Mouse (Mus musculus): ENCODE results near the gene Syne1. TPM values are rescaled to one million over a fixed set of nuclear protein-coding genes. Genes with fewer than 3 reads are reported as not detected.
A peak's percentile ranks its signal among the peaks of the same experiment; 100 is the strongest.

Gene Syne1
- polyA plus RNA-seq, 1 experiment from 2014 or later: 6.0 TPM

DNA sequence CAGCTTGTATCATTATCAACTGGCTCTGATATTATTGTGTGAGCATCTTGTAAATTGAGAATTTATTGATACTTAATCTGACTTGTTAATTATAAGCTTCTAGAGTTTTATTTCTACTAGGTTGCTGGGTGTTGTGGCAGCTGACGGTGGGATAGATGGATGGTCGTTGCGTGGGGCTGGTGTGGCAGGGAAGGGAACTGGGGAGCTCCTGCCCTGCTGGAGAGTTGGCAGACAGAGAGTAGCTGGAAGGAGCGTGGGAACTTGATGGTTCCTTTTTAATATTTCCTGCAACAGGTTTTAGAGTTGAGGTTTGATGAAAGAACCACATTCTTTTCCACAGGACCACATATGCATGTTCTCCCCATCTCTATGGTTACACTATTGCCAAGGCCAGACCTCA lies 311.6 kb downstream of the Syne1 start:
- ATAC-seq (ENCODE audit: low read depth): no peak
- Histone ChIP-seq H3K4me2 (ENCODE audit: low read depth, low read length) (no peak overlapping the region), H3K9me3 (replicated peaks; ENCODE audit: control insufficient read depth, low read length) (no peaks in the 10 kb centered on the region), H3K36me3 (ENCODE audit: control insufficient read depth, insufficient read depth) (no peaks in the 10 kb centered on the region), H3K27me3 (ENCODE audit: control insufficient read depth, insufficient read depth, low read depth, low read length) (no peaks in the 10 kb centered on the region), H3K27ac (ENCODE audit: low read length) (no peak overlapping the region), H3K4me1 (ENCODE audit: control insufficient read depth, low read depth, low read length) (no peaks in the 10 kb centered on the region), H3K4me3 (ENCODE audit: low read depth, low read length) (no peak overlapping the region), H3K9ac (ENCODE audit: low read depth, low read length) (no peak overlapping the region)
- WGBS (ENCODE audit: insufficient replicate concordance): 69% methylated on average over 4 of the region's 4 CpGs

DNA sequence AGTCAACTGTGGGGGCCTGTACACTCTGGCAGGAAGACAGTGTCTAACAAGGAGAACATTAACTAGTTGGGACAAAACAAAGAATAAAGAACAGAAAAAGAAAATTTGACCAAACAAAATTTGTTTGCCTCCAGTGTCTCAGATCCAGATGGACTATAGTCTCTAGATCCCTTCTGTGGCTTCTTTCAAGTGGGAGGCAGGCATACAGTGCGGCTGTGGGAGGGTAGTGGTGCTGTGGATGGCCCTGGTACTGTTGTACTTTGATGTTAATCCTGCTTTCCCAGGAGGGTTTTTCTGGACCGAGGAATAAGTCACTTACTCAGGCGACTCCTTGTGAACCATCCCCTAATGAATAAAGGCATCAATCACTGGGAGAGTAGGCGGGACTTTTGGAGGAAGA lies 314.4 kb downstream of the Syne1 start:
- no peaks in the 10 kb centered on the region for H3K9me3 ChIP-seq (replicated peaks; ENCODE audit: control insufficient read depth, low read length)
- no peak overlapping the region for H3K9ac ChIP-seq (ENCODE audit: low read depth, low read length)
- no peaks in the 10 kb centered on the region for H3K36me3 ChIP-seq (ENCODE audit: control insufficient read depth, insufficient read depth)
- H3K27ac ChIP-seq (ENCODE audit: low read length): no peak overlapping the region
- no peak for ATAC-seq (ENCODE audit: low read depth)
- no peaks in the 10 kb centered on the region for H3K27me3 ChIP-seq (ENCODE audit: control insufficient read depth, insufficient read depth, low read depth, low read length)
- H3K4me2 ChIP-seq (ENCODE audit: low read depth, low read length): no peak overlapping the region
- no peak overlapping the region for H3K4me3 ChIP-seq (ENCODE audit: low read depth, low read length)
- WGBS (ENCODE audit: insufficient replicate concordance): 62% methylated on average over 4 of the region's 4 CpGs
- H3K4me1 ChIP-seq (ENCODE audit: control insufficient read depth, low read depth, low read length): no peaks in the 10 kb centered on the region

DNA sequence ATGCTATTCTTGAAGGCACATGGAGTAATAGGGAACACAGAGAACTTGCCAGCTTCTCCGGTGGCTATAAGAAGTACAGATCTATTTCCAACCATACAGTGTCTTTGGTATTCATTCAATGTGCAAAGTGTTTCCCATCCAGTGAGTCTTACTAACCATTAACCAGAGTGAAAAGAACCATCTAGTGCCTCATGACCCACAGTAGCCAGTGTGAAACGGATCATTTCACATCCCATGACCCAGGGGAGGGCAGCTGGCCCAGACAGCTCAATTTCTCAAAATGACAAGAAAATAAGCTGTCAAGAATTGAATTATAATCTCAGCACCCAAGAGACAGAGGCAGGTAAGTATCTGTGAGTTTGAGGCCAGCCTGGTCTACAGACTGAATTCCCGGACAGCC lies 315.1 kb downstream of the Syne1 start:
- Histone ChIP-seq H3K36me3 (ENCODE audit: control insufficient read depth, insufficient read depth) (no peaks in the 10 kb centered on the region), H3K9me3 (replicated peaks; ENCODE audit: control insufficient read depth, low read length) (no peaks in the 10 kb centered on the region), H3K27ac (ENCODE audit: low read length) (no peak overlapping the region), H3K9ac (ENCODE audit: low read depth, low read length) (no peak overlapping the region), H3K27me3 (ENCODE audit: control insufficient read depth, insufficient read depth, low read depth, low read length) (no peaks in the 10 kb centered on the region), H3K4me3 (ENCODE audit: low read depth, low read length) (no peak overlapping the region), H3K4me2 (ENCODE audit: low read depth, low read length) (no peak overlapping the region), H3K4me1 (ENCODE audit: control insufficient read depth, low read depth, low read length) (no peaks in the 10 kb centered on the region)
- WGBS (ENCODE audit: insufficient replicate concordance): 61% methylated on average over 3 of the region's 3 CpGs
- ATAC-seq (ENCODE audit: low read depth): no peak

DNA sequence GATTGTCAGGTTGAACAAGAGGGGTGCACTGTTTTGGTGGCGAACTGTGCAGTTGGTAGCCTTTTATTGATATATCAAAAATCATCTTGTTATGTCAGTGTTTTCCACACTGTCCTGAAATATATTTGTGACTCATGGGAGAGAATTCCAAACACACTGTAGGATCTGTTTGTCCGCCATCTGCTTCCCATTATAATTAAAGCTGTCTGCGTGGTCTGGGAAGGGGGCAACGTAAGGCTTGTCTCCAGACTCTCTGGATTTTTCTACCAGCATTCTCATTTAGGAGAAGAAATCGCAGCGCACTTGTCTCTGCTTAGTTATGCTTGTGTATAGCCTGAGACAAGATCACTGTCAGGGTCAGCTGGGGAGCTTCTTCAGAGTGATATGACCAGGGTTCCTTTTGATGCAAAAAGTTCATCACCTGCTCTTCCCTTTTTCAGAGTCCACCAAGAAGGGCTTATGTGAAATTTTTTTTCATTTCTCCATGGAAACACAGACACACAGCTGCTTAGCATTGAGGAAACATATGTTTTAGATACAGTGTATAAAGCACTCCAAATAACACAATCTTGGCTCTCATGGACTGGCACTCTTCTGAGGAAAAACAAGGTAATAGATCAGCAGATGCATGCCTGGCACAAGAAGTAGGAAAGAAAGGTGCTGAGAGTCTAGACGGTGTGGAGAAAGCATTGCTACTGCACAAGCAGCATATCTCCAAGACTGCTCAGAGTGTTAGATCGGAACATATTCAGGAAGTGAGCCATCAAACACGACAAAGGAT lies 316.4 kb downstream of the Syne1 start:
- no peak overlapping the region for H3K27ac ChIP-seq (ENCODE audit: low read length)
- no peak overlapping the region for H3K4me2 ChIP-seq (ENCODE audit: low read depth, low read length)
- no peak for ATAC-seq (ENCODE audit: low read depth)
- 66% methylated on average over 9 of the region's 9 CpGs for whole genome bisulfite sequencing (ENCODE audit: insufficient replicate concordance)
- H3K4me3 ChIP-seq (ENCODE audit: low read depth, low read length): no peak overlapping the region
- no peaks in the 10 kb centered on the region for H3K27me3 ChIP-seq (ENCODE audit: control insufficient read depth, insufficient read depth, low read depth, low read length)
- H3K4me1 ChIP-seq (ENCODE audit: control insufficient read depth, low read depth, low read length): no peaks in the 10 kb centered on the region
- H3K9ac ChIP-seq (ENCODE audit: low read depth, low read length): no peak overlapping the region
- H3K36me3 ChIP-seq (ENCODE audit: control insufficient read depth, insufficient read depth): no peaks in the 10 kb centered on the region
- H3K9me3 ChIP-seq (replicated peaks; ENCODE audit: control insufficient read depth, low read length): no peaks in the 10 kb centered on the region

DNA sequence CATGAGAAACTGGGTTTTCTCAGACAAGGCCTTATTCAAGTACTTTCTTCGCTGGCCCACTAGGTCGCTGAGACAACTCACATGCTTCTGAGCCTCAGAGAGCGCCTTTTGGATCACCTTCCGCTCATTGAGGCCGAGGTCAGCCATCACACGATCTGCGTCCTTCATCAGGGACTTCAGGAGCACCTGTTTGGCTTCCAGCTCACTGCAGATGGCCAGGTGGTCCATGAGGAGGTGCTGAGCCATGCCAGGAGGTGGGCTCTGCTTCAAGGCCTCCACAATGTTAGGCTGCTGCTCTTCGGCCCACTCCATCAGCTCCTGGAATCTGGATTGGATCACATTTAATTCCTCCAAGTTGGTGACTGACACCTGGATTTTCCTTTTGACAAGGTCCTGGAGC lies 322.2 kb downstream of the Syne1 start:
- Histone ChIP-seq H3K27me3 (ENCODE audit: control insufficient read depth, insufficient read depth, low read depth, low read length) (no peaks in the 10 kb centered on the region), H3K36me3 (ENCODE audit: control insufficient read depth, insufficient read depth) (no peaks in the 10 kb centered on the region), H3K27ac (ENCODE audit: low read length) (no peak overlapping the region), H3K9me3 (replicated peaks; ENCODE audit: control insufficient read depth, low read length) (no peaks in the 10 kb centered on the region), H3K9ac (ENCODE audit: low read depth, low read length) (no peak overlapping the region), H3K4me2 (ENCODE audit: low read depth, low read length) (no peak overlapping the region), H3K4me1 (ENCODE audit: control insufficient read depth, low read depth, low read length) (no peaks in the 10 kb centered on the region), H3K4me3 (ENCODE audit: low read depth, low read length) (no peak overlapping the region)
- no peak for ATAC-seq (ENCODE audit: low read depth)
- WGBS (ENCODE audit: insufficient replicate concordance): 73% methylated on average over 8 of the region's 8 CpGs

DNA sequence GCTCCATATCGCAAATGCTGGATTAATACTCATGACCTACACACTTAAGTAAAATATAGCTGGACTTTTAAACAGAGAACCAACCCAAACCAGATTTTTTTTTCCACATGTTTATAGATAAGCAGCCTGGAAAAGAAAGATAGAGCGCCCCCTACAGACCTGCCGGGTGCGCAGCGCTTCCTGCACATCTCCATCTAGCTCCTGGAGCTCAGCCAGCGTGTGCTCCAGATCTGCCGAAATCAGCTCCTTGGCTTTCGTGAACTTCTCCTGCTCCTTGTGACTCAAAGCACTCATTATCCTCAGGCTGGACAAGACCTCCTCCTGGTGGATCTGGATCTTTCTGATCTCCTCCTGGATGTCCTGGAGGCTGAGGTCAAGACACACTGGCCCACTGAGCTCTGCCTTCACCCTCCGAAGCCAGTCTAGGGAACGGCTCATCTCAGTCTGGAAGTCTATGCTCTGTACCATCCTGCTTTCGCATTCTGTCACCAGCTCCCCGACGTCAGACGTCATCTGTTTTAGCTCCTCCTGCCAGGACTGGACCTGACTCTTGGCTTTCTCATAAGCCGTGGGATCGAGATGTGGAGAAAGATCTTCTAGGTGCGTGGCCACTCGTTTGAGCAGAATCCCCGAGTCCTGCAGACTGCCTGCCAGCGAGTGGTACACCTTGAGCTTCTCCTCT lies 323.7 kb downstream of the Syne1 start:
- Histone ChIP-seq H3K27ac (ENCODE audit: low read length) (no peak overlapping the region), H3K9me3 (replicated peaks; ENCODE audit: control insufficient read depth, low read length) (no peaks in the 10 kb centered on the region), H3K4me1 (ENCODE audit: control insufficient read depth, low read depth, low read length) (no peaks in the 10 kb centered on the region), H3K4me2 (ENCODE audit: low read depth, low read length) (no peak overlapping the region), H3K27me3 (ENCODE audit: control insufficient read depth, insufficient read depth, low read depth, low read length) (no peaks in the 10 kb centered on the region), H3K4me3 (ENCODE audit: low read depth, low read length) (no peak overlapping the region), H3K36me3 (ENCODE audit: control insufficient read depth, insufficient read depth) (no peaks in the 10 kb centered on the region), H3K9ac (ENCODE audit: low read depth, low read length) (no peak overlapping the region)
- ATAC-seq (ENCODE audit: low read depth): no peak
- WGBS (ENCODE audit: insufficient replicate concordance): 70% methylated on average over 20 of the region's 20 CpGs

DNA sequence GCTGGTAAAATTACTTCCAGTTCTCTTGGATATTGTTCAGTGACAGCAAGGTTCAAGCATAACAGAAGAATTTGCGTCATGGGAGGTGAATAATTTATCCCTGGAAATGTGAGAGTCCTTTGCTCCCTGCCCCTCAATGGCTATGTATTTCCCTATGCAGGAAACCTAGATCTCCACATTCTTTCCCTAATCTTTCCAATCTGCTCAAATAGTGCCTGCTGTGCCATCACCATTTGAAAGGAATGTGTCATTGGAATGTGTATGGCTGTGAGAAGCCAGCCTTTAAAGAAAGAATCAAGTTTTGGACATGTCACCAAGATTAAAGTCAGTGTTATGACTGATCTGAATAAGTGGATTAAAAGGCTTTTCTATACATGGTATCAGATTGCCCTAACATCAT lies 335.3 kb downstream of the Syne1 start:
- Histone ChIP-seq H3K27ac (ENCODE audit: low read length) (no peak overlapping the region), H3K4me1 (ENCODE audit: control insufficient read depth, low read depth, low read length) (no peaks in the 10 kb centered on the region; the same call in 1 of the 2 replicates), H3K4me2 (ENCODE audit: low read depth, low read length) (no peak overlapping the region), H3K36me3 (ENCODE audit: control insufficient read depth, insufficient read depth) (no peaks in the 10 kb centered on the region), H3K9me3 (replicated peaks; ENCODE audit: control insufficient read depth, low read length) (no peaks in the 10 kb centered on the region), H3K27me3 (ENCODE audit: control insufficient read depth, insufficient read depth, low read depth, low read length) (no peaks in the 10 kb centered on the region), H3K4me3 (ENCODE audit: low read depth, low read length) (no peak overlapping the region), H3K9ac (ENCODE audit: low read depth, low read length) (no peak overlapping the region)
- 62% methylated on average over 1 of the region's 1 CpGs for WGBS (ENCODE audit: insufficient replicate concordance)
- no peak for ATAC-seq (ENCODE audit: low read depth)

DNA sequence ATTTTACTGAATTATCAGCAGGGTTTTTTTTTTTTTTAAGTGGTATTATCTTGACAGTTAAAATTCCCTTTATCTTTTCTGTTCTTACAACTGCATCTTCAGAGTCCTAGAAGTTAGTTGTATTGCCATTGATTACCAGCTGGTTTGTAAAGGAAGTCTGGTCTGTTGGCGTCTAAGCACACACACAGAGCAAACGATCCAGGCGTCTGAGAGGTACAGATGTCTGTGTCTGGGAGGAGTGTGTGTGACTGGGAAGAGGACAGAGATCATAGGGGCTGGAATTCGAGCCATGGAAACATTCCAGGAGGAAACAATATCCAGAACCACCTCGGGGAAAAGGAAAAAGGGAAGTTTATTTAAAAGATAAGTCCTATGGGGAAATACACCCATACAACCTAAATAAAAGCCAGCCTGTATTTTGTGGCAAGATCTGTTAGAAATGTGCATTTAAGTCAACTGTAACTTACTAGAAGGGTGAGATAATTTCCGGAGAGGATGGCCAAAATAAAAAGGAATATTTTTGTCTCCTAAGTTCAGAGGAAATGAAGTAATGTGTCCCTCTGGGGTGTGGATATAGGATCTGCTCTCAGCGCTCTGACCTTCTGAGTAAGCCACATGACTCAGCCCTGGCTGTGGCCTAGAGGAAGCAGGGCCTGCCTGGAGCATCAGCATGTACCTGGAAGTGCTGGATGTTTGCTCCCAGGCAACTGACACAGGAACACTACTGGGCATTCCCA lies 343.2 kb downstream of the Syne1 start:
- no peaks in the 10 kb centered on the region for H3K27me3 ChIP-seq (ENCODE audit: control insufficient read depth, insufficient read depth, low read depth, low read length)
- peak; percentile 57 for ATAC-seq (ENCODE audit: low read depth)
- no peak overlapping the region for H3K4me2 ChIP-seq (ENCODE audit: low read depth, low read length)
- peaks cover 41% of the 10 kb centered on the region for H3K4me1 ChIP-seq (ENCODE audit: control insufficient read depth, low read depth, low read length)
- WGBS (ENCODE audit: insufficient replicate concordance): 8% methylated on average over 7 of the region's 7 CpGs
- H3K4me3 ChIP-seq (ENCODE audit: low read depth, low read length): no peak overlapping the region
- H3K9ac ChIP-seq (ENCODE audit: low read depth, low read length): peak overlapping the region; percentile 43
- no peaks in the 10 kb centered on the region for H3K9me3 ChIP-seq (replicated peaks; ENCODE audit: control insufficient read depth, low read length)
- H3K36me3 ChIP-seq (ENCODE audit: control insufficient read depth, insufficient read depth): no peaks in the 10 kb centered on the region
- peak overlapping the region; percentile 87 for H3K27ac ChIP-seq (ENCODE audit: low read length)

DNA sequence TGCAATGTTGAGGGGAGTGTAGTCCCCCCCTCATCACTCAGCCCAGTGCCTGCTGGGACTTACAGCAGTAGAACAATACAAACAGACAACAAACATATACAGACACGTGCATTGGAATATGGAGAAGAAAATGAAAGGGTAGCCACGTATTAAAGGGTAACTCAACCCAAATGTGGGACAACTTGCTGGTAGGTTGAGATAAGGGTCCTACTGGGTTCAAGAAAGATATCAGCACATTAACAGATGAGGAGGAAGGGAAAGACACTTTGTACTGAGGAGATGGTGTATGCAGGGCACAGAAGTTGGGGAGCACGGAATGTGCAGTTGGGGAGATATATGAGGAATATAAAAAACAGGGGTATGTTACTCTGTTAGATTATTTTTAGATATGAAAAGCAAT lies 345.3 kb downstream of the Syne1 start:
- Histone ChIP-seq H3K9ac (ENCODE audit: low read depth, low read length) (peak overlapping the region; percentile 19; the same call in 1 of the 2 replicates), H3K27ac (ENCODE audit: low read length) (peak overlapping the region; percentile 86), H3K27me3 (ENCODE audit: control insufficient read depth, insufficient read depth, low read depth, low read length) (no peaks in the 10 kb centered on the region), H3K36me3 (ENCODE audit: control insufficient read depth, insufficient read depth) (no peaks in the 10 kb centered on the region), H3K9me3 (replicated peaks; ENCODE audit: control insufficient read depth, low read length) (no peaks in the 10 kb centered on the region), H3K4me1 (ENCODE audit: control insufficient read depth, low read depth, low read length) (peaks cover 41% of the 10 kb centered on the region), H3K4me3 (ENCODE audit: low read depth, low read length) (0 out of 2 replicates have a peak overlapping the region, but pooled peaks have one; percentile 14), H3K4me2 (ENCODE audit: low read depth, low read length) (peak overlapping the region; percentile 51)
- peak; percentile 89 for ATAC-seq (ENCODE audit: low read depth)
- WGBS (ENCODE audit: insufficient replicate concordance): 22% methylated on average over 3 of the region's 3 CpGs

Measured in liver, embryonic 16.5 days (tissue).